Mouse (Mus musculus) WW6 (cell line): Measurements from ENCODE around the gene Gcgr.
"Not testable (repeated sequence)": the region's sequence is repeated elsewhere in the genome, so short reads cannot be mapped to it uniquely, and the experiment has no call there.

Source experiments
- DNase-seq: peaks from one replicate; pipeline ENCODE4 v3.0.0-alpha.2; 2013; ENCODE audit warnings: low read depth, low spot score

The Gcgr gene

GRCm38 (mm10) chr11:120538485-120538884 is 8.0 kb downstream of the Gcgr start:
- DNase-seq, result no peak

GRCm38 (mm10) chr11:120538955-120539284 is 8.4 kb downstream of the Gcgr start:
- DNase-seq, result no peak

GRCm38 (mm10) chr11:120539285-120540014 is 9.0 kb downstream of the Gcgr start:
- no peak for DNase-seq

GRCm38 (mm10) chr11:120541907-120542306 is 11.4 kb downstream of the Gcgr start:
- DNase-seq, result no peak

GRCm38 (mm10) chr11:120542376-120542775 is 11.9 kb downstream of the Gcgr start:
- no peak for DNase-seq

GRCm38 (mm10) chr11:120545964-120546363 is 15.5 kb downstream of the Gcgr start:
- DNase-seq, result no peak

- DNase-seq, result no peak
Observed at GRCm38 (mm10) chr11:120547469-120547868, 17.0 kb downstream of the Gcgr start.

GRCm38 (mm10) chr11:120548214-120548613 is 17.7 kb downstream of the Gcgr start:
- DNase-seq, result no peak

- no peak for DNase-seq
Observed at GRCm38 (mm10) chr11:120548786-120549167, 18.3 kb downstream of the Gcgr start.

- peak; percentile 63 for DNase-seq
Observed at GRCm38 (mm10) chr11:120549168-120549945, 18.9 kb downstream of the Gcgr start, which contains the start of gene Mcrip1. TSS of gene Mcrip1 (minus strand) at chr11:120549727.

- DNase-seq, result no peak
Observed at GRCm38 (mm10) chr11:120549986-120550809, 19.7 kb downstream of the Gcgr start.

GRCm38 (mm10) chr11:120550810-120551440 is 20.4 kb downstream of the Gcgr start, which contains the start of gene Ppp1r27:
TSS of gene Ppp1r27 (minus strand) at chr11:120551132.
- DNase-seq, result no peak

- DNase-seq, result no peak
Observed at GRCm38 (mm10) chr11:120552736-120553135, 22.2 kb downstream of the Gcgr start.

GRCm38 (mm10) chr11:120554834-120555233 is 24.3 kb downstream of the Gcgr start:
- DNase-seq, result no peak

- no peak for DNase-seq
Observed at GRCm38 (mm10) chr11:120555260-120555659, 24.8 kb downstream of the Gcgr start.

- DNase-seq, result not testable (repeated sequence)
Observed at GRCm38 (mm10) chr11:120558843-120559242, 28.3 kb downstream of the Gcgr start.

GRCm38 (mm10) chr11:120560952-120561728 is 30.6 kb downstream of the Gcgr start:
- DNase-seq, result no peak

GRCm38 (mm10) chr11:120562949-120563348 is 32.5 kb downstream of the Gcgr start:
- DNase-seq, result no peak

GRCm38 (mm10) chr11:120565114-120565513 is 34.6 kb downstream of the Gcgr start:
- DNase-seq, result no peak

- DNase-seq, result no peak
Observed at GRCm38 (mm10) chr11:120568324-120568723, 37.8 kb downstream of the Gcgr start.

GRCm38 (mm10) chr11:120571122-120571521 is 40.6 kb downstream of the Gcgr start:
- no peak for DNase-seq
